Mouse (Mus musculus): ENCODE measurements around the gene Pcca.

Gene Pcca

GRCm38 (mm10) chr14:122753278-122753677 is 219.2 kb downstream of the Pcca start:
- DNase-seq, result no peak

- peak; percentile 22 for DNase-seq
Observed at GRCm38 (mm10) chr14:122754311-122754710, 220.2 kb downstream of the Pcca start.

- no peak for DNase-seq
Observed at GRCm38 (mm10) chr14:122755559-122755958, 221.4 kb downstream of the Pcca start.

GRCm38 (mm10) chr14:122756671-122757070 is 222.5 kb downstream of the Pcca start:
- no peak for DNase-seq

- no peak for DNase-seq
Observed at GRCm38 (mm10) chr14:122759890-122760289, 225.8 kb downstream of the Pcca start.

- DNase-seq, result no peak
Observed at GRCm38 (mm10) chr14:122760803-122761202, 226.7 kb downstream of the Pcca start.

GRCm38 (mm10) chr14:122762603-122763002 is 228.5 kb downstream of the Pcca start:
- no peak for DNase-seq

- DNase-seq, result no peak
Observed at GRCm38 (mm10) chr14:122765951-122766350, 231.8 kb downstream of the Pcca start.

GRCm38 (mm10) chr14:122766448-122766847 is 232.3 kb downstream of the Pcca start:
- no peak for DNase-seq

GRCm38 (mm10) chr14:122784701-122785100 is 250.6 kb downstream of the Pcca start:
- peak; percentile 32 for DNase-seq

- DNase-seq, result no peak
Observed at GRCm38 (mm10) chr14:122788199-122788598, 254.1 kb downstream of the Pcca start.

- DNase-seq, result no peak
Observed at GRCm38 (mm10) chr14:122790111-122790510, 256.0 kb downstream of the Pcca start.

GRCm38 (mm10) chr14:122793368-122793767 is 259.2 kb downstream of the Pcca start:
- no peak for DNase-seq

- DNase-seq, result no peak
Observed at GRCm38 (mm10) chr14:122800296-122800695, 266.2 kb downstream of the Pcca start.

GRCm38 (mm10) chr14:122821002-122821401 is 286.9 kb downstream of the Pcca start:
- DNase-seq, result no peak

GRCm38 (mm10) chr14:122823791-122824190 is 289.7 kb downstream of the Pcca start:
- no peak for DNase-seq

- no peak for DNase-seq
Observed at GRCm38 (mm10) chr14:122825464-122825863, 291.3 kb downstream of the Pcca start.

GRCm38 (mm10) chr14:122830433-122830832 is 296.3 kb downstream of the Pcca start:
- DNase-seq, result no peak

- DNase-seq, result no peak
Observed at GRCm38 (mm10) chr14:122833666-122834065, 299.5 kb downstream of the Pcca start.

- no peak for DNase-seq
Observed at GRCm38 (mm10) chr14:122834753-122835152, 300.6 kb downstream of the Pcca start.

GRCm38 (mm10) chr14:122835487-122836190 is 301.5 kb downstream of the Pcca start:
- DNase-seq, result no peak

GRCm38 (mm10) chr14:122836221-122836620 is 302.1 kb downstream of the Pcca start:
- DNase-seq, result no peak

- DNase-seq, result no peak
Observed at GRCm38 (mm10) chr14:122837018-122837417, 302.9 kb downstream of the Pcca start.

GRCm38 (mm10) chr14:122852506-122853057 is 318.5 kb downstream of the Pcca start:
- DNase-seq, result no peak

GRCm38 (mm10) chr14:122859792-122860191 is 325.7 kb downstream of the Pcca start:
- DNase-seq, result no peak

All from layer of hippocampus, adult 9-11 months (tissue).